Mouse (Mus musculus) embryonic facial prominence, embryonic 11.5 days (tissue): ENCODE measurements at regions not wholly inside any gene's neighbourhood (a gene's known extent, or its start where the extent isn't known, plus 50 kb on each side); places are given as distances from the start of the nearest gene placed in this dataset.

Source experiments
- ATAC-seq: fragments of 200-750 bp; cut with Nextera tagmentation; replicated peaks from 2 replicates; pipeline ENCODE4 v1.8.0; 2017; ENCODE audit warnings: low read depth; ENCODE audit not compliant: insufficient number of reproducible peaks, low FRiP score, low TSS enrichment
- DNase-seq: peaks from one replicate; pipeline ENCODE4 v3.0.0-alpha.2; 2015; ENCODE audit warnings: low spot score
- H3K27ac ChIP-seq: fragments of 300-500 bp; sonication (generic); replicated peaks from 2 replicates; pipeline ENCODE4 v1.5.1; 2014; ENCODE audit warnings: mild to moderate bottlenecking, low read depth, low read length, control low read depth
- H3K27me3 ChIP-seq: fragments of 300-500 bp; sonication (generic); 2 replicates; pipeline ENCODE4 v1.6.1; 2014; ENCODE audit warnings: mild to moderate bottlenecking, low read length, moderate library complexity, mixed read lengths; ENCODE audit not compliant: control insufficient read depth, insufficient read depth
- H3K36me3 ChIP-seq: fragments of 300-500 bp; sonication (generic); replicated peaks from 2 replicates; pipeline ENCODE4 v1.6.1; 2014; ENCODE audit warnings: low read depth, mild to moderate bottlenecking, low read length, moderate library complexity, mixed read lengths; ENCODE audit not compliant: control insufficient read depth, insufficient read depth
- H3K4me1 ChIP-seq: fragments of 300-500 bp; sonication (generic); 2 replicates; pipeline ENCODE4 v1.6.1; 2014; ENCODE audit warnings: low read length, mixed read lengths; ENCODE audit not compliant: control insufficient read depth, insufficient read depth
- H3K4me2 ChIP-seq: fragments of 300-500 bp; sonication (generic); 2 replicates; pipeline ENCODE4 v1.6.1; 2014; ENCODE audit warnings: low read depth, mild to moderate bottlenecking, control low read depth, low read length, moderate library complexity
- H3K4me3 ChIP-seq: fragments of 300-500 bp; sonication (generic); 2 replicates; pipeline ENCODE4 v1.5.1; 2014; ENCODE audit warnings: low read depth, low read length, control low read depth
- H3K9ac ChIP-seq: fragments of 300-500 bp; sonication (generic); replicated peaks from 2 replicates; pipeline ENCODE4 v1.6.1; 2014; ENCODE audit warnings: mild to moderate bottlenecking, control low read depth, low read length
- H3K9me3 ChIP-seq: fragments of 300-500 bp; sonication (generic); replicated peaks from 2 replicates; pipeline ENCODE4 v1.6.1; 2016; ENCODE audit warnings: mild to moderate bottlenecking, low read length, inconsistent platforms, mixed read lengths; ENCODE audit not compliant: control insufficient read depth
- WGBS: fragments of 180-500 bp; shearing (Covaris S2); extraction: QIAGEN DNeasy Blood & Tissue Kit; methylation state at CpG from one replicate; pipeline ENCODE4 v1.1.7; 2014; 5-methylcytosine and 5-hydroxymethylcytosine counted together

DNA sequence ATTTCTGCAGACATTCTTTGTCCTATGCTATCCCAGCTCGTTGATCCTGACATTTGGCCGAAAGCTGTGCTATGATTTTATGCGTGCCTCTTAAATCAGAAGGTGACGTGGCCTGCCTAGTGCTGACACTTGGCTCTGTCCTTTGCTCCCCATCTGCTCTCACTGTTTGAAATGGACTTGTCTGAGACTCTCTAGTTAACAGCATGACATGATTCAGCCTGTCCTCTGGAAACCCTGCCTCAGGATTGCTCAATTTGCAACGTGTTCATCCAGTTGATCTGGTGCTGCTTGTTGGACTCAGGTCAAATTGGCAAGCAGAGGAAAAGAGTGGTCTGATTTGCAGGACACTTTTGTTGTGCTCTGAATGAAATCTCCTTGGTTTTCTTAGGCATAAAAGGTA lies 57.7 kb upstream of the Igsf10 start:
- Histone ChIP-seq H3K4me1 (no peaks in the 10 kb centered on the region), H3K9ac (no peak overlapping the region), H3K27me3 (no peaks in the 10 kb centered on the region), H3K36me3 (no peaks in the 10 kb centered on the region), H3K27ac (no peak overlapping the region), H3K4me2 (no peak overlapping the region), H3K9me3 (no peaks in the 10 kb centered on the region), H3K4me3 (no peak overlapping the region)
- DNase-seq (no peak), ATAC-seq (no peak)
- 81% methylated on average over 5 of the region's 5 CpGs for WGBS

DNA sequence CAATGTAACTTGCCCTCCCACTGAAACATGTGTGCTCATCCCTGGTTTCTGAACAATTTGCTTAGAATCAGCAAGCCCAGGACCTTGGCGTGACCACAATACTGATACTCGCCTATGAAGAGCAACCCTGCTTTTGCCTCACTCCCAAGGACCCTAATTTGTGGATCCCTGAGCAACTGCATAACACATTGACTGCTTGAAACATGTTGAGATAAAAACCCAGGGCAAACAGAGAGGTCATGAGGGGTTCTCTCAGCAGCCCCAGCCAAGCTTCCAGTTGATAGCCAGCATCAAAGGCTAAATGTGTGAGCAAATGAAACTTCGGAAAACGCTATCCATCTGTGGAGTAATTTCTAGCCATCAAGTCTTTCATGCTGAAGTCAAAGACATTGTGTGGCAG lies 57.2 kb upstream of the Igsf10 start:
- no peak for DNase-seq
- Histone ChIP-seq H3K27ac (no peak overlapping the region), H3K4me2 (no peak overlapping the region), H3K4me3 (no peak overlapping the region), H3K4me1 (no peaks in the 10 kb centered on the region), H3K9ac (no peak overlapping the region), H3K27me3 (no peaks in the 10 kb centered on the region), H3K9me3 (no peaks in the 10 kb centered on the region), H3K36me3 (no peaks in the 10 kb centered on the region)
- no peak for ATAC-seq
- WGBS, result 95% methylated on average over 4 of the region's 4 CpGs
